Mouse (Mus musculus) G1E (cell line): ENCODE measurements around the gene Ak1.

Experiments used
- CTCF ChIP-seq: IDR thresholded peaks from 2 replicates; pipeline ENCODE4 v1.5.1; 2012; ENCODE audit warnings: low read depth, low read length, inconsistent platforms, mixed read lengths
- GATA1 ChIP-seq: IDR thresholded peaks from 2 replicates; pipeline ENCODE4 v1.6.1; 2012; ENCODE audit warnings: borderline replicate concordance, low read length, inconsistent platforms, mixed read lengths
- POLR2AphosphoS5 ChIP-seq: IDR thresholded peaks from 2 replicates; pipeline ENCODE4 v1.6.1; 2012; ENCODE audit warnings: low read depth, low read length, inconsistent platforms; ENCODE audit not compliant: insufficient replicate concordance
- TAL1 ChIP-seq: conservative IDR thresholded peaks from 2 replicates; pipeline ENCODE4 v1.6.1; 2012; ENCODE audit warnings: low read depth, low read length, inconsistent platforms, mixed read lengths

- TF ChIP-seq CTCF, result no peak
- no peak for TF ChIP-seq TAL1
- TF ChIP-seq POLR2AphosphoS5, result no peak
- TF ChIP-seq GATA1, result no peak
Observed at GRCm38 (mm10) chr2:32641810-32642209, 20.3 kb downstream of the Ak1 start.
